Mouse (Mus musculus): ENCODE results near the gene Gemin8. TPM values are rescaled to one million over a fixed set of nuclear protein-coding genes. Genes with fewer than 3 reads are reported as not detected.

The Gemin8 gene
- polyA plus RNA-seq (2015; fragmentation: Nextera tagmentation; extraction: Ambion mirVana): 17.8 and 18.8 TPM in 2 replicates

- H3K27ac ChIP-seq (ENCODE audit: low read length): peak within 1 kb of the TSS; percentile 82
- peak; percentile 97 for ATAC-seq (ENCODE audit: low read depth)
- H3K4me2 ChIP-seq (ENCODE audit: low read depth, low read length): peak within 1 kb of the TSS; percentile 57
- no peaks in the 10 kb centered on the region for H3K36me3 ChIP-seq (ENCODE audit: control insufficient read depth, insufficient read depth, low read length)
- peak within 1 kb of the TSS; percentile 69 for H3K4me3 ChIP-seq (ENCODE audit: low read length)
- WGBS: 18% methylated on average over 30 of the region's 31 CpGs
- H3K4me1 ChIP-seq (replicated peaks; ENCODE audit: control insufficient read depth, insufficient read depth, low read length): peaks cover 7% of the 10 kb centered on the region
- no peaks in the 10 kb centered on the region for H3K27me3 ChIP-seq (ENCODE audit: control insufficient read depth, insufficient read depth, low read depth, low read length)
- peak within 1 kb of the TSS; percentile 69 for H3K9ac ChIP-seq (ENCODE audit: low read length)
- no peaks in the 10 kb centered on the region for H3K9me3 ChIP-seq (ENCODE audit: control insufficient read depth, low read length)
Measured at GRCm38 (mm10) chrX:166169892-166170799, at the start of gene Gemin8. TSS of gene Gemin8 (plus strand) at chrX:166170454.

DNA sequence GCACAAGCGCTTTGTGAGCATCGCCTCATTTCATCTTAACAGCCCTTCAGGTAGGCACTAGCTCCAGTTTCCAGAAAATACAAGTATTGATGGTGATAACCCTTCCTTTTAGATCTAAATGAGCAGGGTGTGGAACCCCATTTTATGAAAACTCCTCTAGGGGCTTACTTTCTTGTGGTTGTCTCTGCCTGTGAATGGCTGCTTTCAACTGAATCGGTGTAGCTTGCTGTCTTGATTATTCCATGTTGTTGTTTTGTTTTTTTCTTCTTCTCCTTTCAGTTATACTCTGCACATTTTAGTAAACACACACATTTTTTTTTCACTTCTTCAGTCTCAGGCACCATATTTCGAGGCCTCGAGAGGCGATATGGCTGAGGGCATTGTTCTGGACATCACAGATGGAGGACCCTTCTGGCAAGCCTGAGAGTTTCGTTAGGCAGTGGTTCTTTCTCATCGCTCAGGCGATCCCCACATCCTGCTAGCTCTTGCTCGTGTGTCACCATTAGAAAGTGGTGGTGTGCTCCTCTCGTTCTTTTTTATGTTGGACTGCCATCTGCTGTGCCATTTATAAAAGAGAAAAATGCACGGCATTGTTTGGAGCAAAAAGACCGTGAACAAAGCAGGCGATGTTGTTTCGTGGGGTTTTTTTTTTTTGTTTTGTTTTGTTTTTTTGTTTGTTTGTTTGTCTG, 23.0 kb upstream of the Gemin8 start:
- H3K36me3 ChIP-seq (ENCODE audit: control insufficient read depth, insufficient read depth, low read length): no peaks in the 10 kb centered on the region
- no peaks in the 10 kb centered on the region for H3K4me1 ChIP-seq (replicated peaks; ENCODE audit: control insufficient read depth, insufficient read depth, low read length)
- peaks cover 2% of the 10 kb centered on the region; the same call in 1 of the 2 replicates for H3K27me3 ChIP-seq (ENCODE audit: control insufficient read depth, insufficient read depth, low read depth, low read length)
- no peak overlapping the region for H3K27ac ChIP-seq (ENCODE audit: low read length)
- H3K4me2 ChIP-seq (ENCODE audit: low read depth, low read length): no peak overlapping the region
- ATAC-seq (ENCODE audit: low read depth): no peak
- H3K4me3 ChIP-seq (ENCODE audit: low read length): no peak overlapping the region
- H3K9ac ChIP-seq (ENCODE audit: low read length): no peak overlapping the region
- no peaks in the 10 kb centered on the region for H3K9me3 ChIP-seq (ENCODE audit: control insufficient read depth, low read length)
- 77% methylated on average over 15 of the region's 15 CpGs for WGBS

GRCm38 (mm10) chrX:166162773-166163172, 7.5 kb upstream of the Gemin8 start:
- H3K4me2 ChIP-seq (ENCODE audit: low read depth, low read length): no peak overlapping the region
- H3K9ac ChIP-seq (ENCODE audit: low read length): no peak overlapping the region
- no peak for ATAC-seq (ENCODE audit: low read depth)
- H3K36me3 ChIP-seq (ENCODE audit: control insufficient read depth, insufficient read depth, low read length): no peaks in the 10 kb centered on the region
- H3K27me3 ChIP-seq (ENCODE audit: control insufficient read depth, insufficient read depth, low read depth, low read length): no peaks in the 10 kb centered on the region; the same call in 1 of the 2 replicates
- H3K9me3 ChIP-seq (ENCODE audit: control insufficient read depth, low read length): no peaks in the 10 kb centered on the region
- whole genome bisulfite sequencing: 37% methylated on average over 4 of the region's 4 CpGs
- no peak overlapping the region for H3K27ac ChIP-seq (ENCODE audit: low read length)
- no peak overlapping the region for H3K4me3 ChIP-seq (ENCODE audit: low read length)
- no peaks in the 10 kb centered on the region for H3K4me1 ChIP-seq (replicated peaks; ENCODE audit: control insufficient read depth, insufficient read depth, low read length)

GRCm38 (mm10) chrX:166167307-166167706, 2.9 kb upstream of the Gemin8 start:
- no peaks in the 10 kb centered on the region for H3K9me3 ChIP-seq (ENCODE audit: control insufficient read depth, low read length)
- WGBS: 9% methylated on average over 4 of the region's 4 CpGs
- no peak overlapping the region for H3K9ac ChIP-seq (ENCODE audit: low read length)

DNA sequence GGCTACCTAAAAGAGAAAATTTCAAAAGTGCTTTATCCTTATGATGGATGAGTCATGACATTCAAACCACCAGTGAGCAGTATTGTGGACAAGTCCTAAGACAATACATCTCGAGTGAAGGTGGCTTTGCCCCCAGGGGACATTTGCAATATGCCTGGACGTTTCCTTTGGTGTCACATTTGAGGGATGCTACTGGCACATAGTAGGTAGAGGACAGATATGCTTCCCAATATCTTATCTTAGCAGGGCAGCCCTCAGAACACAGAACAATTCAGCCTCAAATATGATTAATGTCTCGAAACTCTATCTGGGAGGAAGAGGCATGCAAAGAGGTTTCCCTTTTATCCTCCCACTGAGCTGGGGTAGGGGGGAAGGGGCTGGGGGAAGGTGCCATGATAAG, 2.3 kb upstream of the Gemin8 start:
- 40% methylated on average over 3 of the region's 3 CpGs for WGBS
- H3K27ac ChIP-seq (ENCODE audit: low read length): no peak overlapping the region
- no peaks in the 10 kb centered on the region for H3K9me3 ChIP-seq (ENCODE audit: control insufficient read depth, low read length)
- no peak overlapping the region for H3K4me3 ChIP-seq (ENCODE audit: low read length)
- H3K4me2 ChIP-seq (ENCODE audit: low read depth, low read length): no peak overlapping the region
- ATAC-seq (ENCODE audit: low read depth): no peak
- no peaks in the 10 kb centered on the region; the same call in 1 of the 2 replicates for H3K27me3 ChIP-seq (ENCODE audit: control insufficient read depth, insufficient read depth, low read depth, low read length)
- H3K4me1 ChIP-seq (replicated peaks; ENCODE audit: control insufficient read depth, insufficient read depth, low read length): peaks cover 5% of the 10 kb centered on the region
- no peaks in the 10 kb centered on the region for H3K36me3 ChIP-seq (ENCODE audit: control insufficient read depth, insufficient read depth, low read length)
- H3K9ac ChIP-seq (ENCODE audit: low read length): no peak overlapping the region

More at GRCm38 (mm10) chrX:166167307-166167706, 2.9 kb upstream of the Gemin8 start:
- Histone ChIP-seq H3K27ac (ENCODE audit: low read length) (no peak overlapping the region), H3K4me3 (ENCODE audit: low read length) (no peak overlapping the region), H3K27me3 (ENCODE audit: control insufficient read depth, insufficient read depth, low read depth, low read length) (no peaks in the 10 kb centered on the region; the same call in 1 of the 2 replicates), H3K4me1 (replicated peaks; ENCODE audit: control insufficient read depth, insufficient read depth, low read length) (peaks cover under 1% of the 10 kb centered on the region; the same call in 1 of the 2 replicates), H3K4me2 (ENCODE audit: low read depth, low read length) (no peak overlapping the region), H3K36me3 (ENCODE audit: control insufficient read depth, insufficient read depth, low read length) (no peaks in the 10 kb centered on the region)
- ATAC-seq (ENCODE audit: low read depth): no peak

GRCm38 (mm10) chrX:166170800-166171738, 815 bp downstream of the Gemin8 start:
- WGBS: 17% methylated on average over 9 of the region's 9 CpGs
- H3K27me3 ChIP-seq (ENCODE audit: control insufficient read depth, insufficient read depth, low read depth, low read length): no peaks in the 10 kb centered on the region
- H3K4me2 ChIP-seq (ENCODE audit: low read depth, low read length): peak overlapping the region; percentile 57
- peaks cover 7% of the 10 kb centered on the region for H3K4me1 ChIP-seq (replicated peaks; ENCODE audit: control insufficient read depth, insufficient read depth, low read length)
- peak overlapping the region; percentile 69 for H3K4me3 ChIP-seq (ENCODE audit: low read length)
- peak overlapping the region; percentile 69 for H3K9ac ChIP-seq (ENCODE audit: low read length)
- no peaks in the 10 kb centered on the region for H3K36me3 ChIP-seq (ENCODE audit: control insufficient read depth, insufficient read depth, low read length)
- ATAC-seq (ENCODE audit: low read depth): no peak
- no peaks in the 10 kb centered on the region for H3K9me3 ChIP-seq (ENCODE audit: control insufficient read depth, low read length)
- peak overlapping the region; percentile 82 for H3K27ac ChIP-seq (ENCODE audit: low read length)

DNA sequence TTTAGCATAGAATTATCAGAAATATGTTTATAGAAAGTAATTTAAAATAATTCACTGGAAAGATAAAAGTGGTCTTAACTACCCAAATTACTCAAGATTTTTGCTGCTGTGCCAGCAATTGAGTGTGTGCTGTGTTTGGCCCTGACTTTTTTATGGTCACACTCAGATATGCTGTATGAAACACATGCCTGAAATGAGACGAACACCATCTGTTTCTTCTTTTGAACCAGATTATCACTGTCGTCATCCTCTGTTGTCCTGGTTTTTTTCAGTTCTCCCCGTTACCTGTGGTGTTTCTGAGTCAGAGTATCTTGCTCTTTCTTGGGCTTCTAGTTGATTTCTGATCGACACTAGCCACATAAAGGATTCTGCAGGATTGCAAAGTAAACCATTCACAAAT, 1.8 kb downstream of the Gemin8 start:
- H3K4me3 ChIP-seq (ENCODE audit: low read length): no peak overlapping the region
- ATAC-seq (ENCODE audit: low read depth): peak; percentile 50; the same call in 1 of the 2 replicates
- H3K4me1 ChIP-seq (replicated peaks; ENCODE audit: control insufficient read depth, insufficient read depth, low read length): peaks cover 7% of the 10 kb centered on the region
- H3K27me3 ChIP-seq (ENCODE audit: control insufficient read depth, insufficient read depth, low read depth, low read length): no peaks in the 10 kb centered on the region
- H3K9me3 ChIP-seq (ENCODE audit: control insufficient read depth, low read length): no peaks in the 10 kb centered on the region
- peak overlapping the region; percentile 57; the same call in 1 of the 2 replicates for H3K4me2 ChIP-seq (ENCODE audit: low read depth, low read length)
- peak overlapping the region; percentile 79 for H3K27ac ChIP-seq (ENCODE audit: low read length)
- 23% methylated on average over 4 of the region's 4 CpGs for WGBS
- no peak overlapping the region for H3K9ac ChIP-seq (ENCODE audit: low read length)
- no peaks in the 10 kb centered on the region for H3K36me3 ChIP-seq (ENCODE audit: control insufficient read depth, insufficient read depth, low read length)

DNA sequence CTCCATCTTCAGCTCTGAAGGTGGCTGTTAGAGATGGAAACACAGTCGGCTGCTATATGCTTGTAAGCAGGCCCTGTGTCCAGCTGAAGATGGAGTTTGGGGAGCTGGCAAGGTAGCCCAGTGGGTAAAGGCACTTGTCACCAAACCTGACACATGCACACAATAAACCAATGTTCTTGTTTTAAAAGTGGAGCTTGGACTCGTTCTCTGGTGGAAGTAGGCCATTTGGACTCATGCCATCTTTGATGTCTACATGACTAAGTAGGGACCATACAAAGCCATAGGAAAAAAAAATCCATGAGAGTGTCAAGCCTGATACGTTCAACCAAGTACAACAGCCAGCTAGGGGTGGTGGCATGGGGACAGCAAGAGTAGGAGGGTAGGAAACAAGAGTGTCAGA, 2.4 kb downstream of the Gemin8 start:
- H3K27me3 ChIP-seq (ENCODE audit: control insufficient read depth, insufficient read depth, low read depth, low read length): no peaks in the 10 kb centered on the region
- no peaks in the 10 kb centered on the region for H3K36me3 ChIP-seq (ENCODE audit: control insufficient read depth, insufficient read depth, low read length)
- peak overlapping the region; percentile 9 for H3K4me2 ChIP-seq (ENCODE audit: low read depth, low read length)
- no peak overlapping the region for H3K4me3 ChIP-seq (ENCODE audit: low read length)
- peak overlapping the region; percentile 79 for H3K27ac ChIP-seq (ENCODE audit: low read length)
- peaks cover 7% of the 10 kb centered on the region for H3K4me1 ChIP-seq (replicated peaks; ENCODE audit: control insufficient read depth, insufficient read depth, low read length)
- no peak overlapping the region for H3K9ac ChIP-seq (ENCODE audit: low read length)
- 30% methylated on average over 3 of the region's 3 CpGs for WGBS
- ATAC-seq (ENCODE audit: low read depth): peak; percentile 11; the same call in 1 of the 2 replicates
- H3K9me3 ChIP-seq (ENCODE audit: control insufficient read depth, low read length): no peaks in the 10 kb centered on the region

Measured in lung, embryonic 16.5 days (tissue).